ENCODE assay signal across 8 mouse cellular contexts in the genomic region with DNA sequence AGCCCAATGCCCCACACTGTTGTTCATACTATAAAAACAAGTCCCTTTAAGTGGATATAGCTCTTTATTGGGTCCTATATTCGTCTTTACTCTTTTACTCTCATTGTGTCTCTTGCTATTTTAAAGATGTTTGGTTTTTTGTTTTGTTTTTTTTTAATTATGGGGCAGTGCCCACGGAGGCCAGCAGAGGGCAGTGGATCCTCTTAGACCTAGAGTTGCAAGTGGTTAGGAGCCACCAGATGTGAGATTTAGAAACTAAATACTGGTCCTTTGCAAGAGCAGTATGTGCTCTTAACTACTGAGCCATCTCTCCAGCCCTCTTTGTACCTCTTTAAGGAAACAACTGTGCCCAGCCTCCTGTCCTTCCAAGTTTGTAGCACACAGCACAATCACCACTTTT. TPM values are rescaled to one million over a fixed set of nuclear protein-coding genes. Genes with fewer than 3 reads are reported as not detected.
DNase-seq lines count a peak whose midpoint lies in the region; ATAC-seq and TF ChIP-seq lines count a peak whose summit lies in the region.

No protein-coding gene starts in this region.

- no peaks in the 10 kb centered on the region for H3K79me2 ChIP-seq in MEL (ENCODE audit: control insufficient read depth, insufficient read depth, low read length, poor library complexity)

- no peak overlapping the region for H3K4me3 ChIP-seq in hindbrain, embryonic 14.5 days (replicated peaks; ENCODE audit: low read length)
- no peak overlapping the region for H3K4me3 ChIP-seq in hindbrain, embryonic 16.5 days (ENCODE audit: low read length)
- peak overlapping the region; percentile 38 to 40 for H3K4me3 ChIP-seq in MEL (ENCODE audit: control insufficient read depth in 1 of 2, insufficient read depth in 1 of 2, low read depth in 2 of 2, low read length in 2 of 2)

- no peak for ATAC-seq in hindbrain, embryonic 14.5 days (ENCODE audit: low FRiP score)
- no peak for ATAC-seq in hindbrain, embryonic 16.5 days

- H3K36me3 ChIP-seq in hindbrain, embryonic 14.5 days (replicated peaks; ENCODE audit: control insufficient read depth, insufficient read depth): no peaks in the 10 kb centered on the region
- no peaks in the 10 kb centered on the region for H3K36me3 ChIP-seq in hindbrain, embryonic 16.5 days (ENCODE audit: control insufficient read depth, insufficient read depth, low read length)
- H3K36me3 ChIP-seq in MEL (ENCODE audit: control insufficient read depth in 1 of 2, insufficient read depth in 2 of 2, low read length in 2 of 2): peaks cover 0 to 4% of the 10 kb centered on the region in 2 experiments; a peak in 2 of 4 replicates

- TF ChIP-seq POLR2A in MEL (IDR thresholded peaks at IDR 0.05; ENCODE audit: control insufficient read depth in 1 of 2, insufficient read depth in 1 of 2, low read depth in 1 of 2, low read length in 2 of 2, poor library complexity in 1 of 2): no peak

- H3K9me3 ChIP-seq in hindbrain, embryonic 14.5 days (ENCODE audit: control insufficient read depth, low read length): no peaks in the 10 kb centered on the region
- no peaks in the 10 kb centered on the region for H3K9me3 ChIP-seq in hindbrain, embryonic 16.5 days (ENCODE audit: control insufficient read depth, low read length)
- H3K9me3 ChIP-seq in MEL (replicated peaks; ENCODE audit: insufficient read depth, low read length): no peaks in the 10 kb centered on the region

- TF ChIP-seq CTCF in MEL (IDR thresholded peaks at IDR 0.05 in 2 of 3, conservative IDR thresholded peaks at IDR 0.05 in 1 of 3; ENCODE audit: control insufficient read depth in 1 of 3, insufficient read depth in 1 of 3, low read depth in 2 of 3, low read length in 3 of 3, poor library complexity in 1 of 3, severe bottlenecking in 1 of 3): peak; percentile 79 to 92 (median 85)

- DNase-seq in hindbrain, embryonic 14.5 days (ENCODE audit: low spot score): peak; percentile 34
- DNase-seq in A20 (ENCODE audit: low read depth, low spot score): peak; percentile 55
- peak; percentile 85 for DNase-seq in MEL (ENCODE audit: low read depth, low spot score)
- peak; percentile 48 for DNase-seq in forelimb bud, embryonic 11.5 days (ENCODE audit: low read depth, low spot score)
- DNase-seq in thymus, postnatal 0 days (ENCODE audit: low spot score): peak; percentile 61
- DNase-seq in gastrocnemius, postnatal 4 days (ENCODE audit: low spot score in 2 of 2): no peak
- DNase-seq in layer of hippocampus, postnatal 14 days (ENCODE audit: low spot score in 2 of 2): no peak

- no peaks in the 10 kb centered on the region for H3K4me1 ChIP-seq in hindbrain, embryonic 14.5 days (replicated peaks; ENCODE audit: control insufficient read depth, insufficient read depth, low read length)
- peaks cover 5% of the 10 kb centered on the region for H3K4me1 ChIP-seq in hindbrain, embryonic 16.5 days (ENCODE audit: control insufficient read depth, insufficient read depth, low read depth, low read length)
- H3K4me1 ChIP-seq in MEL (ENCODE audit: control insufficient read depth in 1 of 2, insufficient read depth in 2 of 2, low read length in 2 of 2): peaks cover 12 to 18% of the 10 kb centered on the region in 2 experiments

- H3K9ac ChIP-seq in hindbrain, embryonic 14.5 days: no peak overlapping the region
- H3K9ac ChIP-seq in hindbrain, embryonic 16.5 days (ENCODE audit: low read depth, low read length): no peak overlapping the region
- H3K9ac ChIP-seq in MEL (ENCODE audit: control insufficient read depth, low read depth, low read length, poor library complexity, severe bottlenecking): no peak overlapping the region

- 12% methylated on average over 2 of the region's 2 CpGs for WGBS in hindbrain, embryonic 14.5 days
- WGBS in hindbrain, embryonic 16.5 days: 8% methylated on average over 2 of the region's 2 CpGs

- no peak for TF ChIP-seq EP300 in MEL (IDR thresholded peaks at IDR 0.05; ENCODE audit: low read depth in 1 of 2, low read length in 2 of 2)

- H3K27ac ChIP-seq in hindbrain, embryonic 14.5 days: no peak overlapping the region
- no peak overlapping the region for H3K27ac ChIP-seq in hindbrain, embryonic 16.5 days (ENCODE audit: low read depth, low read length)
- no peak overlapping the region for H3K27ac ChIP-seq in MEL (ENCODE audit: control insufficient read depth, low read depth, low read length)

- H3K27me3 ChIP-seq in hindbrain, embryonic 14.5 days (ENCODE audit: control insufficient read depth, insufficient read depth, low read length): no peaks in the 10 kb centered on the region
- H3K27me3 ChIP-seq in hindbrain, embryonic 16.5 days (replicated peaks; ENCODE audit: control insufficient read depth, insufficient read depth, low read length): 0 out of 2 replicates have a peak, but pooled peaks cover 2% of the 10 kb centered on the region
- no peaks in the 10 kb centered on the region for H3K27me3 ChIP-seq in MEL (ENCODE audit: control insufficient read depth in 1 of 2, insufficient read depth in 2 of 2, low read length in 2 of 2)

- TF ChIP-seq RAD21 in MEL (IDR thresholded peaks at IDR 0.05; ENCODE audit: low read depth, low read length): peak; percentile 65

- no peak overlapping the region for H3K4me2 ChIP-seq in hindbrain, embryonic 14.5 days (replicated peaks)
- H3K4me2 ChIP-seq in hindbrain, embryonic 16.5 days (ENCODE audit: low read length): no peak overlapping the region

TF ChIP-seq in MEL, 35 proteins besides CTCF, POLR2A, EP300 and RAD21 (continues in another document):
- TF ChIP-seq ZNF384 (IDR thresholded peaks at IDR 0.05; ENCODE audit: low read depth, low read length): peak; percentile 91
- no peak for TF ChIP-seq CHD2 (IDR thresholded peaks at IDR 0.05; ENCODE audit: low read length)
- TF ChIP-seq MYB (IDR thresholded peaks at IDR 0.05; ENCODE audit: low read depth, low read length): no peak
- TF ChIP-seq SMC3 (IDR thresholded peaks at IDR 0.05; ENCODE audit: low read depth, low read length): peak; percentile 87
- TF ChIP-seq NELFE (IDR thresholded peaks at IDR 0.05; ENCODE audit: low read depth, low read length): no peak
- no peak for TF ChIP-seq MEF2A (IDR thresholded peaks at IDR 0.05; ENCODE audit: extremely low read depth, insufficient replicate concordance, low read depth, low read length, poor library complexity, severe bottlenecking)
- TF ChIP-seq SIN3A (IDR thresholded peaks at IDR 0.05; ENCODE audit: low read length): peak; percentile 22; the same call in 1 of the 2 replicates
- no peak for TF ChIP-seq USF2 (IDR thresholded peaks at IDR 0.05; ENCODE audit: borderline replicate concordance in 1 of 2, insufficient read depth in 1 of 2, low read depth in 1 of 2, low read length in 2 of 2)
- no peak for TF ChIP-seq BHLHE40 (IDR thresholded peaks at IDR 0.05; ENCODE audit: borderline replicate concordance, low read depth, low read length)
- TF ChIP-seq ZC3H11A (IDR thresholded peaks at IDR 0.05; ENCODE audit: low read depth, low read length): peak; percentile 50; the same call in 1 of the 2 replicates
- TF ChIP-seq USF1 (IDR thresholded peaks at IDR 0.05; ENCODE audit: low read depth, low read length): no peak
- no peak for TF ChIP-seq ZMIZ1 (IDR thresholded peaks at IDR 0.05; ENCODE audit: low read depth, low read length)
- no peak for TF ChIP-seq CHD1 (IDR thresholded peaks at IDR 0.05; ENCODE audit: low read depth, low read length)
- no peak for TF ChIP-seq RCOR1 (IDR thresholded peaks at IDR 0.05; ENCODE audit: low read depth, low read length)

RNA-seq across cellular contexts. Expression of a gene that starts 28.4 kb away (rescaled TPM):
- 418 and 454 TPM in 2 replicates for polyA plus RNA-seq in hindbrain, embryonic 14.5 days (2014; fragmentation: Nextera tagmentation; extraction: Ambion mirVana)
- polyA plus RNA-seq in hindbrain, embryonic 16.5 days (2015; fragmentation: Nextera tagmentation; extraction: Ambion mirVana): 343 and 349 TPM in 2 replicates
- total RNA-seq in MEL (2012; rRNA removed): 5,378 and 5,815 TPM in 2 replicates
- polyA plus RNA-seq in MEL (2012; ENCODE audit: insufficient read depth in 1 of 2, insufficient read length in 2 of 2, low read depth in 1 of 2, low replicate concordance in 2 of 2, missing spikeins in 1 of 2): 1,000 to 10,000 TPM in 1 of 2 experiments, 100 to 1,000 TPM in 1; 376 to 4,421 TPM
- 988 and 1,015 TPM in 2 replicates for polyA plus RNA-seq in thymus, postnatal 0 days (2015; fragmentation: Nextera tagmentation; extraction: Ambion mirVana)
- 100 to 1,000 TPM; 692 to 818 TPM for total RNA-seq in gastrocnemius, postnatal 4 days (2021)
- total RNA-seq in layer of hippocampus, postnatal 14 days (2021): 100 to 1,000 TPM; 285 to 287 TPM

RNA-seq across cellular contexts. Expression of a gene that starts 45.5 kb away (rescaled TPM):
- 4.6 and 5.6 TPM in 2 replicates for polyA plus RNA-seq in hindbrain, embryonic 14.5 days (2014; fragmentation: Nextera tagmentation; extraction: Ambion mirVana)
- 6.5 and 7.1 TPM in 2 replicates for polyA plus RNA-seq in hindbrain, embryonic 16.5 days (2015; fragmentation: Nextera tagmentation; extraction: Ambion mirVana)
- 31.6 and 37.0 TPM in 2 replicates for total RNA-seq in MEL (2012; rRNA removed)
- 10 to 100 TPM; 56.4 to 76.3 TPM for polyA plus RNA-seq in MEL (2012; ENCODE audit: insufficient read depth in 1 of 2, insufficient read length in 2 of 2, low read depth in 1 of 2, low replicate concordance in 2 of 2, missing spikeins in 1 of 2)
- 3.5 and 5.5 TPM in 2 replicates for polyA plus RNA-seq in thymus, postnatal 0 days (2015; fragmentation: Nextera tagmentation; extraction: Ambion mirVana)
- total RNA-seq in gastrocnemius, postnatal 4 days (2021): 10 to 100 TPM; 26.4 to 30.1 TPM
- total RNA-seq in layer of hippocampus, postnatal 14 days (2021): 10 to 100 TPM; 47.1 to 48.6 TPM

RNA-seq across cellular contexts. Expression of a gene that starts 54.2 kb away (rescaled TPM):
- 1.7 and 2.5 TPM in 2 replicates for polyA plus RNA-seq in hindbrain, embryonic 14.5 days (2014; fragmentation: Nextera tagmentation; extraction: Ambion mirVana)
- polyA plus RNA-seq in hindbrain, embryonic 16.5 days (2015; fragmentation: Nextera tagmentation; extraction: Ambion mirVana): 1.7 and 2.7 TPM in 2 replicates
- total RNA-seq in MEL (2012; rRNA removed): 0.72 and 0.81 TPM in 2 replicates
- 1 to 10 TPM in 1 of 2 experiments, not detected in 1; 1.3 TPM for polyA plus RNA-seq in MEL (2012; ENCODE audit: insufficient read depth in 1 of 2, insufficient read length in 2 of 2, low read depth in 1 of 2, low replicate concordance in 2 of 2, missing spikeins in 1 of 2)
- polyA plus RNA-seq in thymus, postnatal 0 days (2015; fragmentation: Nextera tagmentation; extraction: Ambion mirVana): 1.1 and 2.1 TPM in 2 replicates
- total RNA-seq in gastrocnemius, postnatal 4 days (2021): 10 to 100 TPM; 46.3 to 63.6 TPM
- total RNA-seq in layer of hippocampus, postnatal 14 days (2021): 1 to 10 TPM; 2.4 to 3.3 TPM

RNA-seq across cellular contexts. Expression of a gene that starts 54.8 kb away (rescaled TPM):
- polyA plus RNA-seq in hindbrain, embryonic 14.5 days (2014; fragmentation: Nextera tagmentation; extraction: Ambion mirVana): 1.6 and 2.4 TPM in 2 replicates
- polyA plus RNA-seq in hindbrain, embryonic 16.5 days (2015; fragmentation: Nextera tagmentation; extraction: Ambion mirVana): 1.1 and 2.3 TPM in 2 replicates
- 7.1 and 10.9 TPM in 2 replicates for total RNA-seq in MEL (2012; rRNA removed)
- polyA plus RNA-seq in MEL (2012; ENCODE audit: insufficient read depth in 1 of 2, insufficient read length in 2 of 2, low read depth in 1 of 2, low replicate concordance in 2 of 2, missing spikeins in 1 of 2): 10 to 100 TPM in 1 of 2 experiments, not detected in 1; 15.3 TPM
- 7.6 and 8.8 TPM in 2 replicates for polyA plus RNA-seq in thymus, postnatal 0 days (2015; fragmentation: Nextera tagmentation; extraction: Ambion mirVana)
- total RNA-seq in gastrocnemius, postnatal 4 days (2021): 1 to 10 TPM; 1.9 to 4.9 TPM
- 1 to 10 TPM; 1.4 to 1.9 TPM for total RNA-seq in layer of hippocampus, postnatal 14 days (2021)

Comparison
In these comparisons a context has a peak if more than half of its experiments do, and no peak if none do; other contexts are left out.
1. DNase-seq: peak in hindbrain, embryonic 14.5 days (single experiment), A20 (single experiment), MEL (single experiment), forelimb bud, embryonic 11.5 days (single experiment) and thymus, postnatal 0 days (single experiment); none in gastrocnemius, postnatal 4 days (0 of 2) and layer of hippocampus, postnatal 14 days (0 of 2).
2. H3K4me3 ChIP-seq: peak in MEL (2 of 2); none in hindbrain, embryonic 14.5 days (single experiment) and hindbrain, embryonic 16.5 days (single experiment).